Mouse (Mus musculus): ENCODE measurements around the gene Gm49450.

Gm49450 gene

GRCm38 (mm10) chr15:98953401-98954356 lies at the start of gene Gm49450, which contains the start of gene Tuba1a:
Gene Gm49450 (minus strand): TSS chr15:98953551.
Gene Tuba1a (minus strand): TSS chr15:98953703.
- in situ Hi-C loops (cut with MboI, MseI), result no loop called here

GRCm38 (mm10) chr15:99001451-99001931 lies 48.1 kb upstream of the Gm49450 start:
- in situ Hi-C loops (cut with MboI, MseI), result loop anchor here (5.0 kb wide), 1 partner anchor 104 kb away; the partner anchor contains the start of gene Dhh

- in situ Hi-C loops (cut with MboI, MseI), result loop anchor here (5.0 kb wide), 1 partner anchor 103 kb away; the partner anchor contains the start of gene Dhh
These were observed 47.4 kb upstream of the Gm49450 start for GRCm38 (mm10) chr15:99000535-99001283.

- in situ Hi-C loops (cut with MboI, MseI), result loop anchor here (25.0 kb wide), 1 partner anchor 1536 kb away; no protein-coding TSS in a partner anchor
These were observed 45.4 kb upstream of the Gm49450 start for GRCm38 (mm10) chr15:98998775-98999157.

- in situ Hi-C loops (cut with MboI, MseI), result loop anchor here (25.0 kb wide), 1 partner anchor 1536 kb away; no protein-coding TSS in a partner anchor
These were observed 44.8 kb upstream of the Gm49450 start for GRCm38 (mm10) chr15:98997938-98998774.

- in situ Hi-C loops (cut with MboI, MseI), result loop anchor here (25.0 kb wide), 1 partner anchor 1535 kb away; no protein-coding TSS in a partner anchor
These were observed 43.5 kb upstream of the Gm49450 start for GRCm38 (mm10) chr15:98996840-98997239.

GRCm38 (mm10) chr15:98994957-98995520 lies 41.7 kb upstream of the Gm49450 start:
- in situ Hi-C loops (cut with MboI, MseI), result loop anchor here (5.0 to 25.0 kb wide), 3 partner anchors 53 to 1533 kb away; partner anchors contain the start of gene Kmt2d

GRCm38 (mm10) chr15:98993865-98994264 lies 40.5 kb upstream of the Gm49450 start:
- in situ Hi-C loops (cut with MboI, MseI), result loop anchor here (5.0 to 25.0 kb wide), 3 partner anchors 52 to 1532 kb away; partner anchors contain the start of gene Kmt2d

GRCm38 (mm10) chr15:98993093-98993793 lies 39.9 kb upstream of the Gm49450 start:
- in situ Hi-C loops (cut with MboI, MseI), result loop anchor here (5.0 to 25.0 kb wide), 3 partner anchors 51 to 1531 kb away; partner anchors contain the start of gene Kmt2d

GRCm38 (mm10) chr15:98992086-98992912 lies 38.9 kb upstream of the Gm49450 start:
- in situ Hi-C loops (cut with MboI, MseI), result loop anchor here (5.0 to 25.0 kb wide), 3 partner anchors 50 to 1530 kb away; partner anchors contain the start of gene Kmt2d

GRCm38 (mm10) chr15:98991540-98992050 lies 38.2 kb upstream of the Gm49450 start:
- in situ Hi-C loops (cut with MboI, MseI), result loop anchor here (5.0 to 25.0 kb wide), 3 partner anchors 49 to 1529 kb away; partner anchors contain the start of gene Kmt2d

GRCm38 (mm10) chr15:98990669-98991539 lies 37.6 kb upstream of the Gm49450 start:
- in situ Hi-C loops (cut with MboI, MseI), result loop anchor here (5.0 to 25.0 kb wide), 3 partner anchors 49 to 1529 kb away; partner anchors contain the start of gene Kmt2d

- in situ Hi-C loops (cut with MboI, MseI), result loop anchor here (5.0 to 25.0 kb wide), 3 partner anchors 48 to 1528 kb away; partner anchors contain the start of gene Kmt2d
These were observed 36.5 kb upstream of the Gm49450 start for GRCm38 (mm10) chr15:98989701-98990430.

- in situ Hi-C loops (cut with MboI, MseI), result loop anchor here (25.0 kb wide), 1 partner anchor 1526 kb away; no protein-coding TSS in a partner anchor
These were observed 35.4 kb upstream of the Gm49450 start for GRCm38 (mm10) chr15:98988787-98989186.

GRCm38 (mm10) chr15:98987661-98988181 lies 34.4 kb upstream of the Gm49450 start:
- in situ Hi-C loops (cut with MboI, MseI), result loop anchor here (25.0 kb wide), 1 partner anchor 1525 kb away; no protein-coding TSS in a partner anchor
